ENCODE assay signal across 12 mouse cellular contexts in the genomic region with DNA sequence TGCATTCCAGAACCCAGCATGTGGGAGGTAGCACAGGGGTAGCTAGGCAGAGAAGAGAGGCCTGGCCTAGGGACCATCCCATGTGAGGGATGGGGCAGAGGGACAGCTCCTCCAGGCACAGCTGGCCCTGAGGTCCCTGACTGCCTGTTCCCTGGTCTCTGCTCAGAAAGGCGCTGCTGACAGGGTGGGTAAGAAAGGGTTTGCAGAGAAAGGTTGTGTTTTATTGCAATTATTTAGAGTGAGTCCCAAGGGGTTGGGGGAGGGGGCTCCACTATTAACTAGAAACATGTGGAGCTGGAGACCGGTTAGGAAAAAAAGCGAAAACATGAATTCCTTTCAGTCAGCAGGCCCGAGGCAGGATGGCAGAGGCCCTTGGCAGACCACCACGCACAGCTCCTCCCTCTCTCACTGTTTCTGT. TPM values are rescaled to one million over a fixed set of nuclear protein-coding genes. Genes with fewer than 3 reads are reported as not detected.
DNase-seq lines count a peak whose midpoint lies in the region; ATAC-seq and TF ChIP-seq lines count a peak whose summit lies in the region.
"Had no signal": no experiment of that assay in that cellular context is flagged by ENCODE, and none has a peak within 500 bp of the region (broad histone marks: within the 10 kb centered on the region; RNA-seq: fewer than 3 reads in every experiment).

No protein-coding gene starts in this region.

- H3K4me3 ChIP-seq in liver, adult 2 months (ENCODE audit: insufficient read depth, low read depth, low read length): no peak overlapping the region
- no peak overlapping the region for H3K4me3 ChIP-seq in liver, embryonic 12.5 days
- no peak overlapping the region for H3K4me3 ChIP-seq in embryonic facial prominence, embryonic 11.5 days (ENCODE audit: low read depth, low read length)
- H3K4me3 ChIP-seq in hindbrain, embryonic 11.5 days (ENCODE audit: low read depth, low read length): no peak overlapping the region
- H3K4me3 ChIP-seq in neural tube, embryonic 12.5 days: no peak overlapping the region; the same call in 1 of the 2 replicates

- no peak overlapping the region; the same call in 1 of the 2 replicates for H3K9ac ChIP-seq in liver, adult 2 months (ENCODE audit: low read depth, low read length)
- no peak overlapping the region for H3K9ac ChIP-seq in liver, embryonic 12.5 days
- peak overlapping the region; percentile 29 for H3K9ac ChIP-seq in embryonic facial prominence, embryonic 11.5 days (replicated peaks; ENCODE audit: low read length)
- H3K9ac ChIP-seq in hindbrain, embryonic 11.5 days (ENCODE audit: low read depth, low read length): no peak overlapping the region
- no peak overlapping the region for H3K9ac ChIP-seq in neural tube, embryonic 12.5 days

- peaks cover 5% of the 10 kb centered on the region; the same call in 1 of the 2 replicates for H3K36me3 ChIP-seq in liver, adult 2 months (ENCODE audit: control insufficient read depth, insufficient read depth, low read length)
- H3K36me3 ChIP-seq in liver, embryonic 12.5 days: peaks cover 15% of the 10 kb centered on the region; the same call in 1 of the 2 replicates
- H3K36me3 ChIP-seq in embryonic facial prominence, embryonic 11.5 days (replicated peaks; ENCODE audit: control insufficient read depth, insufficient read depth, low read depth, low read length): no peaks in the 10 kb centered on the region
- H3K36me3 ChIP-seq in hindbrain, embryonic 11.5 days (ENCODE audit: control insufficient read depth, insufficient read depth, low read length): no peaks in the 10 kb centered on the region
- H3K36me3 ChIP-seq in neural tube, embryonic 12.5 days: no peaks in the 10 kb centered on the region

- 0 out of 2 replicates have a peak, but pooled peaks cover 3% of the 10 kb centered on the region for H3K4me1 ChIP-seq in liver, adult 2 months (ENCODE audit: control insufficient read depth, insufficient read depth, low read length)
- peaks cover 27% of the 10 kb centered on the region for H3K4me1 ChIP-seq in liver, embryonic 12.5 days
- H3K4me1 ChIP-seq in embryonic facial prominence, embryonic 11.5 days (ENCODE audit: control insufficient read depth, insufficient read depth, low read length): peaks cover 14% of the 10 kb centered on the region
- no peaks in the 10 kb centered on the region for H3K4me1 ChIP-seq in hindbrain, embryonic 11.5 days (replicated peaks; ENCODE audit: control insufficient read depth, insufficient read depth, low read length)
- H3K4me1 ChIP-seq in neural tube, embryonic 12.5 days: peaks cover 12% of the 10 kb centered on the region

- TF ChIP-seq CTCF in liver, adult 2 months (IDR thresholded peaks at IDR 0.05; ENCODE audit: low read depth, low read length): no peak

- no peak for ATAC-seq in liver, embryonic 12.5 days
- peak; percentile 76 for ATAC-seq in embryonic facial prominence, embryonic 11.5 days (replicated peaks; ENCODE audit: insufficient number of reproducible peaks, low FRiP score, low TSS enrichment, low read depth)
- ATAC-seq in hindbrain, embryonic 11.5 days (ENCODE audit: low FRiP score): no peak
- no peak for ATAC-seq in neural tube, embryonic 12.5 days (ENCODE audit: low FRiP score, low read depth)
- ATAC-seq: Patski had no signal

- no peaks in the 10 kb centered on the region for H3K27me3 ChIP-seq in liver, adult 2 months (ENCODE audit: control insufficient read depth, insufficient read depth, low read length)
- H3K27me3 ChIP-seq in liver, embryonic 12.5 days (replicated peaks): no peaks in the 10 kb centered on the region
- H3K27me3 ChIP-seq in embryonic facial prominence, embryonic 11.5 days (ENCODE audit: control insufficient read depth, insufficient read depth, low read length): no peaks in the 10 kb centered on the region
- H3K27me3 ChIP-seq in hindbrain, embryonic 11.5 days (ENCODE audit: control insufficient read depth, insufficient read depth, low read length): no peaks in the 10 kb centered on the region
- no peaks in the 10 kb centered on the region for H3K27me3 ChIP-seq in neural tube, embryonic 12.5 days (replicated peaks)
- H3K27me3 ChIP-seq: Patski had no signal

- H3K9me3 ChIP-seq in liver, embryonic 12.5 days (replicated peaks): no peaks in the 10 kb centered on the region
- H3K9me3 ChIP-seq in embryonic facial prominence, embryonic 11.5 days (replicated peaks; ENCODE audit: control insufficient read depth, low read length): no peaks in the 10 kb centered on the region
- H3K9me3 ChIP-seq in hindbrain, embryonic 11.5 days (ENCODE audit: control insufficient read depth, low read length): no peaks in the 10 kb centered on the region
- no peaks in the 10 kb centered on the region for H3K9me3 ChIP-seq in neural tube, embryonic 12.5 days

- WGBS in liver, adult 2 months: 91% methylated on average over 5 of the region's 5 CpGs
- 80% methylated on average over 5 of the region's 5 CpGs for WGBS in liver, embryonic 12.5 days (ENCODE audit: insufficient replicate concordance)
- WGBS in embryonic facial prominence, embryonic 11.5 days: 29% methylated on average over 5 of the region's 5 CpGs
- WGBS in hindbrain, embryonic 11.5 days: 67% methylated on average over 5 of the region's 5 CpGs
- 83% methylated on average over 5 of the region's 5 CpGs for WGBS in neural tube, embryonic 12.5 days

- TF ChIP-seq POLR2A in liver, adult 2 months (IDR thresholded peaks at IDR 0.05; ENCODE audit: extremely low read depth, insufficient read depth, low read length): no peak

- DNase-seq in liver, adult 2 months (ENCODE audit: extremely low read depth, low read depth, low spot score): no peak
- peak; percentile 84 for DNase-seq in embryonic facial prominence, embryonic 11.5 days (ENCODE audit: low spot score)
- peak; percentile 45 for DNase-seq in hindbrain, embryonic 11.5 days (ENCODE audit: low spot score)
- no peak for DNase-seq in cerebellum, adult 18-20 months
- no peak for DNase-seq in cerebellum, adult 11-12 months
- no peak for DNase-seq in cerebellum, postnatal 4 days (ENCODE audit: low spot score in 2 of 2)
- DNase-seq: cerebellum, adult 9-10 months had no signal

- peak overlapping the region; percentile 34; the same call in 1 of the 2 replicates for H3K27ac ChIP-seq in liver, adult 2 months (replicated peaks; ENCODE audit: insufficient read depth, low read depth, low read length)
- no peak overlapping the region for H3K27ac ChIP-seq in liver, embryonic 12.5 days
- peak overlapping the region; percentile 91 for H3K27ac ChIP-seq in embryonic facial prominence, embryonic 11.5 days (replicated peaks; ENCODE audit: low read depth, low read length)
- 0 out of 2 replicates have a peak overlapping the region, but pooled peaks have one; percentile 42 for H3K27ac ChIP-seq in hindbrain, embryonic 11.5 days (ENCODE audit: low read depth, low read length)
- 0 out of 2 replicates have a peak overlapping the region, but pooled peaks have one; percentile 21 for H3K27ac ChIP-seq in neural tube, embryonic 12.5 days
- H3K27ac ChIP-seq: macrophage had no signal

- no peak overlapping the region for H3K4me2 ChIP-seq in liver, embryonic 12.5 days
- peak overlapping the region; percentile 24; the same call in 1 of the 2 replicates for H3K4me2 ChIP-seq in embryonic facial prominence, embryonic 11.5 days (ENCODE audit: low read depth, low read length)
- H3K4me2 ChIP-seq in hindbrain, embryonic 11.5 days (replicated peaks; ENCODE audit: low read depth, low read length): no peak overlapping the region
- H3K4me2 ChIP-seq in neural tube, embryonic 12.5 days (replicated peaks): peak overlapping the region; percentile 28; the same call in 1 of the 2 replicates

- no peaks in the 10 kb centered on the region for H3K79me2 ChIP-seq in liver, adult 2 months (ENCODE audit: control insufficient read depth, insufficient read depth, low read length)

RNA-seq across cellular contexts. Expression of gene Nthl1, which starts 7.1 kb away (rescaled TPM):
- 8.1 and 9.7 TPM in 2 replicates for total RNA-seq in liver, adult 2 months (2014; rRNA removed)
- 11.3 and 11.5 TPM in 2 replicates for polyA plus RNA-seq in liver, adult 2 months (2012; rRNA removed)
- polyA plus RNA-seq in liver, embryonic 12.5 days (2016; fragmentation: Nextera tagmentation; extraction: Ambion mirVana): 11.3 and 12.4 TPM in 2 replicates
- 18.6 and 22.9 TPM in 2 replicates for polyA plus RNA-seq in embryonic facial prominence, embryonic 11.5 days (2014; fragmentation: Nextera tagmentation; extraction: Ambion mirVana)
- polyA plus RNA-seq in hindbrain, embryonic 11.5 days (2014; fragmentation: Nextera tagmentation; extraction: Ambion mirVana): 12.0 and 16.2 TPM in 2 replicates
- 10.5 and 12.4 TPM in 2 replicates for polyA plus RNA-seq in neural tube, embryonic 12.5 days (2016; fragmentation: Nextera tagmentation; extraction: Ambion mirVana)

RNA-seq across cellular contexts. Expression of gene Tsc2, which starts 7.2 kb away (rescaled TPM):
- 19.5 and 27.9 TPM in 2 replicates for total RNA-seq in liver, adult 2 months (2014; rRNA removed)
- 63.4 and 79.3 TPM in 2 replicates for polyA plus RNA-seq in liver, adult 2 months (2012; rRNA removed)
- polyA plus RNA-seq in liver, embryonic 12.5 days (2016; fragmentation: Nextera tagmentation; extraction: Ambion mirVana): 30.8 and 35.0 TPM in 2 replicates
- 46.2 and 56.4 TPM in 2 replicates for polyA plus RNA-seq in embryonic facial prominence, embryonic 11.5 days (2014; fragmentation: Nextera tagmentation; extraction: Ambion mirVana)
- polyA plus RNA-seq in hindbrain, embryonic 11.5 days (2014; fragmentation: Nextera tagmentation; extraction: Ambion mirVana): 46.5 and 53.6 TPM in 2 replicates
- polyA plus RNA-seq in neural tube, embryonic 12.5 days (2016; fragmentation: Nextera tagmentation; extraction: Ambion mirVana): 66.5 and 75.0 TPM in 2 replicates

RNA-seq across cellular contexts. Expression of gene Slc9a3r2, which starts 10.5 kb away (rescaled TPM):
- 8.8 and 13.6 TPM in 2 replicates for total RNA-seq in liver, adult 2 months (2014; rRNA removed)
- 24.9 and 31.5 TPM in 2 replicates for polyA plus RNA-seq in liver, adult 2 months (2012; rRNA removed)
- polyA plus RNA-seq in liver, embryonic 12.5 days (2016; fragmentation: Nextera tagmentation; extraction: Ambion mirVana): 14.6 and 15.2 TPM in 2 replicates
- 48.3 and 50.2 TPM in 2 replicates for polyA plus RNA-seq in embryonic facial prominence, embryonic 11.5 days (2014; fragmentation: Nextera tagmentation; extraction: Ambion mirVana)
- polyA plus RNA-seq in hindbrain, embryonic 11.5 days (2014; fragmentation: Nextera tagmentation; extraction: Ambion mirVana): 36.0 and 36.3 TPM in 2 replicates
- 36.9 and 37.7 TPM in 2 replicates for polyA plus RNA-seq in neural tube, embryonic 12.5 days (2016; fragmentation: Nextera tagmentation; extraction: Ambion mirVana)
- polyA plus RNA-seq: macrophage had no signal

RNA-seq across cellular contexts. Expression of gene Npw, which starts 18.7 kb away (rescaled TPM):
- not detected in 2 replicates for total RNA-seq in liver, adult 2 months (2014; rRNA removed)
- not detected in 2 replicates for polyA plus RNA-seq in liver, adult 2 months (2012; rRNA removed)
- 0.33 TPM in 1 of 2 replicates, not detected in the other for polyA plus RNA-seq in liver, embryonic 12.5 days (2016; fragmentation: Nextera tagmentation; extraction: Ambion mirVana)
- 0.48 TPM in 1 of 2 replicates, not detected in the other for polyA plus RNA-seq in embryonic facial prominence, embryonic 11.5 days (2014; fragmentation: Nextera tagmentation; extraction: Ambion mirVana)
- polyA plus RNA-seq in hindbrain, embryonic 11.5 days (2014; fragmentation: Nextera tagmentation; extraction: Ambion mirVana): not detected in 2 replicates
- polyA plus RNA-seq in neural tube, embryonic 12.5 days (2016; fragmentation: Nextera tagmentation; extraction: Ambion mirVana): not detected in 2 replicates
- polyA plus RNA-seq: gonadal fat pad, adult 2 months; macrophage; Patski had no signal

RNA-seq across cellular contexts. Expression of gene Zfp598, which starts 29.9 kb away (rescaled TPM):
- total RNA-seq in liver, adult 2 months (2014; rRNA removed): 11.1 and 16.0 TPM in 2 replicates
- 67.8 and 106 TPM in 2 replicates for polyA plus RNA-seq in liver, adult 2 months (2012; rRNA removed)
- 19.7 and 20.4 TPM in 2 replicates for polyA plus RNA-seq in liver, embryonic 12.5 days (2016; fragmentation: Nextera tagmentation; extraction: Ambion mirVana)
- polyA plus RNA-seq in embryonic facial prominence, embryonic 11.5 days (2014; fragmentation: Nextera tagmentation; extraction: Ambion mirVana): 24.1 and 26.6 TPM in 2 replicates
- 24.7 and 24.8 TPM in 2 replicates for polyA plus RNA-seq in hindbrain, embryonic 11.5 days (2014; fragmentation: Nextera tagmentation; extraction: Ambion mirVana)
- polyA plus RNA-seq in neural tube, embryonic 12.5 days (2016; fragmentation: Nextera tagmentation; extraction: Ambion mirVana): 24.1 and 27.2 TPM in 2 replicates

Comparison
In these comparisons a context has a peak if more than half of its experiments do, and no peak if none do; other contexts are left out.
1. DNase-seq: peak in embryonic facial prominence, embryonic 11.5 days (single experiment) and hindbrain, embryonic 11.5 days (single experiment); none in liver, adult 2 months (single experiment), cerebellum, adult 18-20 months (0 of 2), cerebellum, adult 11-12 months (single experiment) and cerebellum, postnatal 4 days (0 of 2).
2. H3K4me2 ChIP-seq: peak in embryonic facial prominence, embryonic 11.5 days (single experiment) and neural tube, embryonic 12.5 days (single experiment); none in liver, embryonic 12.5 days (single experiment) and hindbrain, embryonic 11.5 days (single experiment).